ENCODE assay signal across 18 mouse cellular contexts in genomic region chr13:32929107-32929750, GRCm38 (mm10). TPM values are rescaled to one million over a fixed set of nuclear protein-coding genes. Genes with fewer than 3 reads are reported as not detected.
DNase-seq lines count a peak whose midpoint lies in the region; ATAC-seq lines count a peak whose summit lies in the region.
"Had no signal": no experiment of that assay in that cellular context is flagged by ENCODE, and none has a peak within 500 bp of the region (broad histone marks: within the 10 kb centered on the region; RNA-seq: fewer than 3 reads in every experiment).

No protein-coding gene starts in this region.

- H3K4me1 ChIP-seq in kidney, embryonic 15.5 days, result peaks cover 22% of the 10 kb centered on the region
- H3K4me1 ChIP-seq in kidney, embryonic 14.5 days (ENCODE audit: control insufficient read depth, insufficient read depth, low read length), result peaks cover 11% of the 10 kb centered on the region; the same call in 1 of the 2 replicates
- no peaks in the 10 kb centered on the region for H3K4me1 ChIP-seq in forebrain, embryonic 11.5 days (replicated peaks; ENCODE audit: control insufficient read depth, insufficient read depth, low read length)
- H3K4me1 ChIP-seq: forebrain, embryonic 10.5 days; hindbrain, embryonic 12.5 days; midbrain, embryonic 12.5 days; neural tube, embryonic 13.5 days had no signal

- no peak overlapping the region for H3K9ac ChIP-seq in kidney, embryonic 15.5 days
- H3K9ac ChIP-seq in kidney, embryonic 14.5 days (ENCODE audit: low read depth, low read length), result no peak overlapping the region
- H3K9ac ChIP-seq in forebrain, embryonic 11.5 days (ENCODE audit: low read length), result no peak overlapping the region
- H3K9ac ChIP-seq: hindbrain, embryonic 12.5 days; midbrain, embryonic 12.5 days; neural tube, embryonic 13.5 days had no signal

- no peak for ATAC-seq in kidney, embryonic 15.5 days (replicated peaks; ENCODE audit: low FRiP score)
- no peak for ATAC-seq in kidney, embryonic 14.5 days (ENCODE audit: low FRiP score, low TSS enrichment)
- 0 out of 2 replicates have a peak, but pooled peaks have one; percentile 32 for ATAC-seq in common myeloid progenitor, adult 5-6 weeks (replicated peaks; ENCODE audit: low read depth, poor library complexity, severe bottlenecking)
- no peak for ATAC-seq in forebrain, embryonic 11.5 days (replicated peaks; ENCODE audit: low FRiP score)
- ATAC-seq: activated CD4-positive, CD25-positive, alpha-beta regulatory T cell, adult 4 months had no signal

- no peak overlapping the region for H3K4me2 ChIP-seq in kidney, embryonic 15.5 days
- H3K4me2 ChIP-seq in kidney, embryonic 14.5 days (replicated peaks; ENCODE audit: low read depth, low read length), result no peak overlapping the region
- H3K4me2 ChIP-seq in forebrain, embryonic 11.5 days (ENCODE audit: low read depth, low read length, severe bottlenecking), result no peak overlapping the region
- H3K4me2 ChIP-seq: hindbrain, embryonic 12.5 days; liver, embryonic 11.5 days; midbrain, embryonic 12.5 days; neural tube, embryonic 13.5 days had no signal

- no peaks in the 10 kb centered on the region for H3K27me3 ChIP-seq in kidney, embryonic 15.5 days
- no peaks in the 10 kb centered on the region for H3K27me3 ChIP-seq in kidney, embryonic 14.5 days (ENCODE audit: control insufficient read depth, insufficient read depth, low read length)
- no peaks in the 10 kb centered on the region for H3K27me3 ChIP-seq in forebrain, embryonic 11.5 days (ENCODE audit: control insufficient read depth, insufficient read depth, low read length)
- H3K27me3 ChIP-seq: hindbrain, embryonic 12.5 days; midbrain, embryonic 12.5 days; neural tube, embryonic 13.5 days had no signal

- WGBS in kidney, embryonic 15.5 days, result 63% methylated on average over 2 of the region's 2 CpGs
- 55% methylated on average over 2 of the region's 2 CpGs for WGBS in kidney, embryonic 14.5 days
- 81% methylated on average over 2 of the region's 2 CpGs for WGBS in forebrain, embryonic 11.5 days

- no peak overlapping the region for H3K4me3 ChIP-seq in kidney, embryonic 15.5 days (replicated peaks)
- H3K4me3 ChIP-seq in kidney, embryonic 14.5 days (ENCODE audit: low read length), result no peak overlapping the region
- no peak overlapping the region for H3K4me3 ChIP-seq in forebrain, embryonic 11.5 days (ENCODE audit: low read depth, low read length)
- H3K4me3 ChIP-seq: forebrain, embryonic 10.5 days; hindbrain, embryonic 12.5 days; midbrain, embryonic 12.5 days; neural tube, embryonic 13.5 days had no signal

- H3K27ac ChIP-seq in kidney, embryonic 15.5 days, result 0 out of 2 replicates have a peak overlapping the region, but pooled peaks have one; percentile 22
- no peak overlapping the region for H3K27ac ChIP-seq in kidney, embryonic 14.5 days (ENCODE audit: low read depth, low read length)
- H3K27ac ChIP-seq in forebrain, embryonic 11.5 days (ENCODE audit: low read depth, low read length), result no peak overlapping the region
- H3K27ac ChIP-seq: forebrain, embryonic 10.5 days; hindbrain, embryonic 12.5 days; midbrain, embryonic 12.5 days; neural tube, embryonic 13.5 days had no signal

- DNase-seq in B cell, adult 2 months, result peak; percentile 67 to 73
- DNase-seq in naive thymus-derived CD4-positive, alpha-beta T cell, adult 2 months (ENCODE audit: low read depth), result peak; percentile 16
- no peak for DNase-seq in forebrain, embryonic 11.5 days (ENCODE audit: low spot score)
- DNase-seq in layer of hippocampus, adult 9-11 months, result no peak
- no peak for DNase-seq in frontal cortex, postnatal 36 days (ENCODE audit: low spot score in 2 of 2)
- DNase-seq: gastrocnemius, postnatal 14 days had no signal

- no peaks in the 10 kb centered on the region for H3K9me3 ChIP-seq in kidney, embryonic 15.5 days (replicated peaks)
- H3K9me3 ChIP-seq in kidney, embryonic 14.5 days (ENCODE audit: control insufficient read depth, low read length), result no peaks in the 10 kb centered on the region
- no peaks in the 10 kb centered on the region for H3K9me3 ChIP-seq in forebrain, embryonic 11.5 days (ENCODE audit: control insufficient read depth, low read length)
- H3K9me3 ChIP-seq: forebrain, embryonic 10.5 days; G1E; hindbrain, embryonic 12.5 days; midbrain, embryonic 12.5 days; neural tube, embryonic 13.5 days had no signal

- H3K36me3 ChIP-seq in kidney, embryonic 15.5 days, result no peaks in the 10 kb centered on the region
- no peaks in the 10 kb centered on the region for H3K36me3 ChIP-seq in kidney, embryonic 14.5 days (ENCODE audit: control insufficient read depth, insufficient read depth, low read length)
- H3K36me3 ChIP-seq in forebrain, embryonic 11.5 days (ENCODE audit: control insufficient read depth, insufficient read depth, low read length), result no peaks in the 10 kb centered on the region
- H3K36me3 ChIP-seq: forebrain, embryonic 10.5 days; G1E; hindbrain, embryonic 12.5 days; midbrain, embryonic 12.5 days; neural tube, embryonic 13.5 days had no signal

RNA-seq across cellular contexts. Expression of gene Serpinb1c, which starts 31.2 kb away (rescaled TPM):
- not detected in 2 replicates for polyA plus RNA-seq in kidney, embryonic 15.5 days (2015; fragmentation: Nextera tagmentation; extraction: Ambion mirVana)
- not detected in 2 replicates for polyA plus RNA-seq in kidney, embryonic 14.5 days (2014; fragmentation: Nextera tagmentation; extraction: Ambion mirVana)
- not detected in 2 replicates for total RNA-seq in common myeloid progenitor, adult 5-6 weeks (2017)
- not detected in 2 replicates for polyA plus RNA-seq in forebrain, embryonic 11.5 days (2014; fragmentation: Nextera tagmentation; extraction: Ambion mirVana)
- total RNA-seq: G1E; left cerebral cortex, adult 18-20 months had no signal
- polyA plus RNA-seq: activated CD4-positive, CD25-positive, alpha-beta regulatory T cell, adult 4 months; forebrain, embryonic 10.5 days; G1E; hindbrain, embryonic 12.5 days; kidney, embryonic 16.5 days; midbrain, embryonic 12.5 days; neural tube, embryonic 13.5 days had no signal

RNA-seq across cellular contexts. Expression of gene Serpinb6b, which starts 35.8 kb away (rescaled TPM):
- 3.9 and 5.0 TPM in 2 replicates for polyA plus RNA-seq in kidney, embryonic 15.5 days (2015; fragmentation: Nextera tagmentation; extraction: Ambion mirVana)
- 1.9 and 2.2 TPM in 2 replicates for polyA plus RNA-seq in kidney, embryonic 14.5 days (2014; fragmentation: Nextera tagmentation; extraction: Ambion mirVana)
- 14.7 and 15.7 TPM in 2 replicates for total RNA-seq in common myeloid progenitor, adult 5-6 weeks (2017)
- polyA plus RNA-seq in forebrain, embryonic 11.5 days (2014; fragmentation: Nextera tagmentation; extraction: Ambion mirVana), result 0.53 and 1.2 TPM in 2 replicates
- polyA plus RNA-seq: G1E had no signal

Comparison
In these comparisons a context has a peak if more than half of its experiments do, and no peak if none do; other contexts are left out.
1. DNase-seq: peak in B cell, adult 2 months (2 of 2) and naive thymus-derived CD4-positive, alpha-beta T cell, adult 2 months (single experiment); none in forebrain, embryonic 11.5 days (single experiment), layer of hippocampus, adult 9-11 months (single experiment) and frontal cortex, postnatal 36 days (0 of 2).